ENCODE assay signal across 19 mouse cellular contexts in genomic region chr5:18089956-18090355, GRCm38 (mm10).
DNase-seq lines count a peak whose midpoint lies in the region; ATAC-seq lines count a peak whose summit lies in the region.
"Had no signal": no experiment of that assay in that cellular context is flagged by ENCODE, and none has a peak within 500 bp of the region (broad histone marks: within the 10 kb centered on the region; RNA-seq: fewer than 3 reads in every experiment).

No protein-coding gene starts in this region.

- H3K27me3 ChIP-seq in forebrain, embryonic 10.5 days (ENCODE audit: poor library complexity, severe bottlenecking) = no peaks in the 10 kb centered on the region
- no peaks in the 10 kb centered on the region for H3K27me3 ChIP-seq in forebrain, embryonic 16.5 days (replicated peaks; ENCODE audit: control insufficient read depth, insufficient read depth, low read length)
- no peaks in the 10 kb centered on the region for H3K27me3 ChIP-seq in embryonic facial prominence, embryonic 11.5 days (ENCODE audit: control insufficient read depth, insufficient read depth, low read length)
- no peaks in the 10 kb centered on the region for H3K27me3 ChIP-seq in kidney, embryonic 16.5 days (ENCODE audit: insufficient read depth, low read length)
- H3K27me3 ChIP-seq in midbrain, embryonic 16.5 days (ENCODE audit: control insufficient read depth, insufficient read depth, low read depth, low read length) = no peaks in the 10 kb centered on the region
- H3K27me3 ChIP-seq: embryonic facial prominence, embryonic 12.5 days; limb, embryonic 15.5 days; midbrain, embryonic 13.5 days had no signal

- H3K27ac ChIP-seq in forebrain, embryonic 10.5 days = peak overlapping the region; percentile 51; the same call in 1 of the 2 replicates
- no peak overlapping the region for H3K27ac ChIP-seq in forebrain, embryonic 16.5 days (ENCODE audit: low read length)
- no peak overlapping the region for H3K27ac ChIP-seq in embryonic facial prominence, embryonic 11.5 days (replicated peaks; ENCODE audit: low read depth, low read length)
- H3K27ac ChIP-seq in kidney, embryonic 16.5 days (ENCODE audit: low read length) = no peak overlapping the region
- no peak overlapping the region for H3K27ac ChIP-seq in midbrain, embryonic 16.5 days (ENCODE audit: low read length)
- H3K27ac ChIP-seq: embryonic facial prominence, embryonic 12.5 days; limb, embryonic 15.5 days; midbrain, embryonic 13.5 days; stomach, postnatal 0 days had no signal

- ATAC-seq in forebrain, embryonic 16.5 days = no peak
- ATAC-seq in embryonic facial prominence, embryonic 11.5 days (replicated peaks; ENCODE audit: insufficient number of reproducible peaks, low FRiP score, low TSS enrichment, low read depth) = no peak
- ATAC-seq in kidney, embryonic 16.5 days (ENCODE audit: low FRiP score, low TSS enrichment) = peak; percentile 46; the same call in 1 of the 2 replicates
- ATAC-seq in midbrain, embryonic 16.5 days = no peak
- ATAC-seq: inflammation-experienced regulatory T-cells, adult 6 months; midbrain, embryonic 13.5 days; Patski had no signal

- H3K4me3 ChIP-seq in forebrain, embryonic 10.5 days = no peak overlapping the region
- no peak overlapping the region for H3K4me3 ChIP-seq in forebrain, embryonic 16.5 days (replicated peaks; ENCODE audit: low read length)
- H3K4me3 ChIP-seq in embryonic facial prominence, embryonic 11.5 days (ENCODE audit: low read depth, low read length) = no peak overlapping the region
- no peak overlapping the region for H3K4me3 ChIP-seq in kidney, embryonic 16.5 days (ENCODE audit: low read length)
- H3K4me3 ChIP-seq in midbrain, embryonic 16.5 days (ENCODE audit: low read depth, low read length) = no peak overlapping the region
- H3K4me3 ChIP-seq: embryonic facial prominence, embryonic 12.5 days; limb, embryonic 15.5 days; midbrain, embryonic 13.5 days had no signal

- no peaks in the 10 kb centered on the region for H3K9me3 ChIP-seq in forebrain, embryonic 10.5 days
- H3K9me3 ChIP-seq in forebrain, embryonic 16.5 days (ENCODE audit: control insufficient read depth, low read length) = no peaks in the 10 kb centered on the region
- H3K9me3 ChIP-seq in embryonic facial prominence, embryonic 11.5 days (replicated peaks; ENCODE audit: control insufficient read depth, low read length) = no peaks in the 10 kb centered on the region
- H3K9me3 ChIP-seq in kidney, embryonic 16.5 days (ENCODE audit: low read length) = no peaks in the 10 kb centered on the region
- no peaks in the 10 kb centered on the region for H3K9me3 ChIP-seq in midbrain, embryonic 16.5 days (replicated peaks; ENCODE audit: control insufficient read depth, low read length, poor library complexity, severe bottlenecking)
- H3K9me3 ChIP-seq: embryonic facial prominence, embryonic 12.5 days; limb, embryonic 15.5 days; midbrain, embryonic 13.5 days had no signal

- peaks cover 7% of the 10 kb centered on the region for H3K4me1 ChIP-seq in forebrain, embryonic 10.5 days
- H3K4me1 ChIP-seq in forebrain, embryonic 16.5 days (replicated peaks; ENCODE audit: control insufficient read depth, insufficient read depth, low read length) = no peaks in the 10 kb centered on the region
- H3K4me1 ChIP-seq in embryonic facial prominence, embryonic 11.5 days (ENCODE audit: control insufficient read depth, insufficient read depth, low read length) = no peaks in the 10 kb centered on the region
- 0 out of 2 replicates have a peak, but pooled peaks cover 3% of the 10 kb centered on the region for H3K4me1 ChIP-seq in kidney, embryonic 16.5 days (ENCODE audit: insufficient read depth, low read length)
- peaks cover 3% of the 10 kb centered on the region; the same call in 1 of the 2 replicates for H3K4me1 ChIP-seq in midbrain, embryonic 16.5 days (ENCODE audit: control insufficient read depth, insufficient read depth, low read length)
- H3K4me1 ChIP-seq: limb, embryonic 15.5 days; midbrain, embryonic 13.5 days had no signal

- H3K4me2 ChIP-seq in forebrain, embryonic 16.5 days (ENCODE audit: low read length) = no peak overlapping the region
- H3K4me2 ChIP-seq in embryonic facial prominence, embryonic 11.5 days (ENCODE audit: low read depth, low read length) = no peak overlapping the region
- H3K4me2 ChIP-seq in kidney, embryonic 16.5 days (replicated peaks; ENCODE audit: low read depth, low read length) = no peak overlapping the region
- no peak overlapping the region for H3K4me2 ChIP-seq in midbrain, embryonic 16.5 days (ENCODE audit: low read length)
- H3K4me2 ChIP-seq: embryonic facial prominence, embryonic 12.5 days; limb, embryonic 15.5 days; lung, embryonic 14.5 days; midbrain, embryonic 13.5 days had no signal

- H3K9ac ChIP-seq in forebrain, embryonic 16.5 days (replicated peaks; ENCODE audit: low read depth, low read length) = no peak overlapping the region
- no peak overlapping the region for H3K9ac ChIP-seq in embryonic facial prominence, embryonic 11.5 days (replicated peaks; ENCODE audit: low read length)
- H3K9ac ChIP-seq in kidney, embryonic 16.5 days (replicated peaks; ENCODE audit: low read length) = 0 out of 2 replicates have a peak overlapping the region, but pooled peaks have one; percentile 22
- no peak overlapping the region for H3K9ac ChIP-seq in midbrain, embryonic 16.5 days (ENCODE audit: low read depth, low read length)
- H3K9ac ChIP-seq: embryonic facial prominence, embryonic 12.5 days; limb, embryonic 15.5 days; lung, embryonic 14.5 days; midbrain, embryonic 13.5 days had no signal

- no peak for DNase-seq in forebrain, embryonic 10.5 days (ENCODE audit: extremely low spot score, low spot score)
- peak; percentile 82 for DNase-seq in ES-CJ7 (ENCODE audit: low read depth, low spot score)
- peak; percentile 29 for DNase-seq in embryonic facial prominence, embryonic 11.5 days (ENCODE audit: low spot score)
- no peak for DNase-seq in thymus, postnatal 10 days (ENCODE audit: low spot score in 2 of 2)
- DNase-seq in right cerebral cortex, postnatal 10 days (ENCODE audit: low spot score in 2 of 2) = no peak
- DNase-seq: cerebellum, adult 2 months; layer of hippocampus, adult 9-11 months; lung, embryonic 14.5 days; right cerebral cortex, adult 18-20 months; thymus, postnatal 4 days had no signal

- H3K36me3 ChIP-seq in forebrain, embryonic 10.5 days (replicated peaks) = no peaks in the 10 kb centered on the region
- no peaks in the 10 kb centered on the region for H3K36me3 ChIP-seq in forebrain, embryonic 16.5 days (ENCODE audit: control insufficient read depth, insufficient read depth)
- H3K36me3 ChIP-seq in embryonic facial prominence, embryonic 11.5 days (replicated peaks; ENCODE audit: control insufficient read depth, insufficient read depth, low read depth, low read length) = no peaks in the 10 kb centered on the region
- H3K36me3 ChIP-seq in kidney, embryonic 16.5 days (ENCODE audit: insufficient read depth, low read length) = no peaks in the 10 kb centered on the region
- H3K36me3 ChIP-seq in midbrain, embryonic 16.5 days (ENCODE audit: control insufficient read depth, insufficient read depth, low read length) = no peaks in the 10 kb centered on the region
- H3K36me3 ChIP-seq: embryonic facial prominence, embryonic 12.5 days; limb, embryonic 15.5 days; midbrain, embryonic 13.5 days had no signal

- 40% methylated on average over 2 of the region's 2 CpGs for WGBS in forebrain, embryonic 10.5 days
- WGBS in forebrain, embryonic 16.5 days = 48% methylated on average over 2 of the region's 2 CpGs
- WGBS in embryonic facial prominence, embryonic 11.5 days = 16% methylated on average over 2 of the region's 2 CpGs
- WGBS in kidney, embryonic 16.5 days = 27% methylated on average over 2 of the region's 2 CpGs
- 50% methylated on average over 2 of the region's 2 CpGs for WGBS in midbrain, embryonic 16.5 days

Comparison
In these comparisons a context has a peak if more than half of its experiments do, and no peak if none do; other contexts are left out.
1. DNase-seq: peak in ES-CJ7 (single experiment) and embryonic facial prominence, embryonic 11.5 days (single experiment); none in forebrain, embryonic 10.5 days (single experiment), thymus, postnatal 10 days (0 of 2) and right cerebral cortex, postnatal 10 days (0 of 2).